Mouse (Mus musculus) erythroblast, embryonic 14.5 days (primary cell): ENCODE measurements around the gene Dnajc22. TPM values are rescaled to one million over a fixed set of nuclear protein-coding genes. Genes with fewer than 3 reads are reported as not detected.

ENCODE experiments used
- H3K27me3 ChIP-seq: 2 replicates; pipeline ENCODE4 v1.6.1; 2012; ENCODE audit warnings: inconsistent platforms; ENCODE audit not compliant: control insufficient read depth
- H3K36me3 ChIP-seq: 2 replicates; pipeline ENCODE4 v1.6.1; 2012; ENCODE audit warnings: mild to moderate bottlenecking, inconsistent platforms; ENCODE audit not compliant: control insufficient read depth
- H3K4me1 ChIP-seq: 2 replicates; pipeline ENCODE4 v1.6.1; 2012; ENCODE audit warnings: inconsistent platforms; ENCODE audit not compliant: control insufficient read depth
- H3K4me3 ChIP-seq: replicated peaks from 2 replicates; pipeline ENCODE3; 2012; ENCODE audit warnings: moderate library complexity, mild to moderate bottlenecking, inconsistent platforms
- H3K9me3 ChIP-seq: 2 replicates; pipeline ENCODE4 v1.6.1; 2012; ENCODE audit warnings: low read length, inconsistent platforms, mixed read lengths; ENCODE audit not compliant: control insufficient read depth
- GATA1 ChIP-seq: IDR thresholded peaks from 2 replicates; pipeline ENCODE4 v1.6.1; 2012; ENCODE audit warnings: low read length, inconsistent platforms, mixed read lengths
- TAL1 ChIP-seq: IDR thresholded peaks from 3 replicates; pipeline ENCODE4 v1.6.1; 2012; ENCODE audit warnings: low read length, inconsistent platforms, mixed read lengths
- polyA plus RNA-seq: library from polyadenylated mRNA; stranded (reverse); fragments of >175 nt; gene quantifications from 2 replicates; pipeline ENCODE4 v1.2.3, GENCODE M21; 2012

The Dnajc22 gene
- polyA plus RNA-seq, 1 experiment, result 0.02 TPM

DNA sequence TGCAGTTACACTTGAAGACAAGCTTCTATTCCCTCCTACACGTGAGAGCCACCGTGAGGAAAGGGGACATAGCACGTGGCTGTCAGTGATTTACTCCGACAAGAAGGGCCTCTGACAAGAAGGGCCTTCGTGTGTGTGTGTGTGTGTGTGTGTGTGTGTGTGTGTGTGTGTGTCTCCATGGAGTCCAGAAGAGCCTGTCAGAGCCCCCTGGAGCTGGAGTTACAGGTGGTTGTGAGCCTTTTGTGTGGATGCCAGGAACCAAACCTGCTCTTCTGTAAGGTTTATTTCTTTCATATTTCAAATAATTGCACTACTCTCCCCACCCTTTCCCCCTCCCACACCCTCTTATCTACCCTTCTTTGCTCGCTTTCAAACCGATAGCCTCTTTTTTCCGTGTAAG, 58.4 kb downstream of the Dnajc22 start:
- H3K27me3 ChIP-seq, result no peaks in the 10 kb centered on the region
- H3K4me1 ChIP-seq, result peaks cover 2% of the 10 kb centered on the region; the same call in 1 of the 2 replicates
- H3K36me3 ChIP-seq, result peaks cover 2% of the 10 kb centered on the region
- TF ChIP-seq TAL1 (no peak), GATA1 (no peak)
- no peak overlapping the region for H3K4me3 ChIP-seq
- H3K9me3 ChIP-seq, result no peaks in the 10 kb centered on the region

- Histone ChIP-seq H3K27me3 (no peaks in the 10 kb centered on the region), H3K4me3 (no peak overlapping the region), H3K36me3 (peaks cover 2% of the 10 kb centered on the region), H3K4me1 (peaks cover 2% of the 10 kb centered on the region; the same call in 1 of the 2 replicates), H3K9me3 (no peaks in the 10 kb centered on the region)
- TF ChIP-seq GATA1, result no peak
- TF ChIP-seq TAL1, result no peak
Observed at GRCm38 (mm10) chr15:99153466-99153865, 60.5 kb downstream of the Dnajc22 start.

Other genes starting within 250 kb of the Dnajc22 start
- 1.5 and 2.6 TPM in 2 replicates for gene Kmt2d, start 222.0 kb upstream of the Dnajc22 start, polyA plus RNA-seq
- 0.24 and 0.38 TPM in 2 replicates for gene Rhebl1, start 198.6 kb upstream of the Dnajc22 start, polyA plus RNA-seq
- not detected in 2 replicates for gene Dhh, start 194.6 kb upstream of the Dnajc22 start, polyA plus RNA-seq
- gene Lmbr1l, start 174.9 kb upstream of the Dnajc22 start, polyA plus RNA-seq, result 0.37 and 0.59 TPM in 2 replicates
- 71.2 and 76.8 TPM in 2 replicates for gene Tuba1b, start 158.6 kb upstream of the Dnajc22 start, polyA plus RNA-seq
- not detected in 2 replicates for gene Gm49450, start 139.6 kb upstream of the Dnajc22 start, polyA plus RNA-seq
- 4.0 and 13.4 TPM in 2 replicates for gene Tuba1a, start 139.5 kb upstream of the Dnajc22 start, polyA plus RNA-seq
- gene Tuba1c, start 63.3 kb upstream of the Dnajc22 start, polyA plus RNA-seq, result 12.6 and 20.7 TPM in 2 replicates
- not detected in 2 replicates for gene Prph, start 38.0 kb upstream of the Dnajc22 start, polyA plus RNA-seq
- gene Troap, start 18.6 kb upstream of the Dnajc22 start, polyA plus RNA-seq, result 17.1 and 18.1 TPM in 2 replicates
- gene C1ql4, start 5.4 kb upstream of the Dnajc22 start, polyA plus RNA-seq, result not detected in 2 replicates
- gene Spats2, start 32.7 kb downstream of the Dnajc22 start, polyA plus RNA-seq, result 0.19 and 0.40 TPM in 2 replicates
- 0.03 and 0.04 TPM in 2 replicates for gene Kcnh3, start 131.7 kb downstream of the Dnajc22 start, polyA plus RNA-seq
- 9.2 and 12.0 TPM in 2 replicates for gene Mcrs1, start 158.8 kb downstream of the Dnajc22 start, polyA plus RNA-seq
- gene Prpf40b, start 201.9 kb downstream of the Dnajc22 start, polyA plus RNA-seq, result 0.31 and 0.32 TPM in 2 replicates
- gene Fam186b, start 202.7 kb downstream of the Dnajc22 start, polyA plus RNA-seq, result not detected in 2 replicates